Mouse (Mus musculus) MEL (cell line): ENCODE data around the gene Myo9b.

Experiments used
- CTCF ChIP-seq, 3 experiments: IDR thresholded peaks in 2 of 3; conservative IDR thresholded peaks in 1 of 3; 2 replicates each; pipeline ENCODE4 v1.5.1; 2011 to 2012; ENCODE audit warnings: low read length in 3 of 3, low read depth in 2 of 3, mild to moderate bottlenecking in 2 of 3, improper control_type of control experiment in 1 of 3, inconsistent platforms in 1 of 3, mixed read lengths in 1 of 3, moderate library complexity in 1 of 3; ENCODE audit not compliant: control insufficient read depth in 1 of 3, insufficient read depth in 1 of 3, poor library complexity in 1 of 3, severe bottlenecking in 1 of 3
- ELF1 ChIP-seq: IDR thresholded peaks from 2 replicates; pipeline ENCODE4 v1.6.1; 2014; ENCODE audit warnings: low read depth, mild to moderate bottlenecking, inconsistent platforms, low read length, improper control_type of control experiment, moderate library complexity
- EP300 ChIP-seq, 2 experiments: IDR thresholded peaks; 2 replicates each; pipeline ENCODE4 v1.6.1; 2011; ENCODE audit warnings: improper control_type of control experiment in 2 of 2, low read length in 2 of 2, low read depth in 1 of 2, mild to moderate bottlenecking in 1 of 2
- GATA1 ChIP-seq: IDR thresholded peaks from 2 replicates; pipeline ENCODE4 v1.6.1; 2011; ENCODE audit warnings: low read depth, low read length, improper control_type of control experiment
- HCFC1 ChIP-seq: IDR thresholded peaks from 2 replicates; pipeline ENCODE4 v1.6.1; 2012; ENCODE audit warnings: low read depth, mild to moderate bottlenecking, inconsistent platforms, low read length, improper control_type of control experiment, moderate library complexity
- KAT2A ChIP-seq: conservative IDR thresholded peaks from 2 replicates; pipeline ENCODE4 v1.6.1; 2012; ENCODE audit warnings: low read depth, low read length, improper control_type of control experiment, inconsistent platforms
- MAFK ChIP-seq: IDR thresholded peaks from 2 replicates; pipeline ENCODE4 v1.6.1; 2011; ENCODE audit warnings: low read depth, mild to moderate bottlenecking, low read length, improper control_type of control experiment, borderline replicate concordance
- MAZ ChIP-seq: IDR thresholded peaks from 2 replicates; pipeline ENCODE4 v1.6.1; 2012; ENCODE audit warnings: low read depth, mild to moderate bottlenecking, inconsistent platforms, low read length, improper control_type of control experiment
- MEF2A ChIP-seq: IDR thresholded peaks from 2 replicates; pipeline ENCODE4 v1.6.1; 2014; ENCODE audit warnings: low read depth, mild to moderate bottlenecking, inconsistent platforms, low read length, improper control_type of control experiment; ENCODE audit not compliant: poor library complexity, insufficient replicate concordance, severe bottlenecking; ENCODE audit errors: extremely low read depth
- POLR2AphosphoS2 ChIP-seq: IDR thresholded peaks from 2 replicates; pipeline ENCODE4 v1.6.1; 2011; ENCODE audit warnings: low read length, improper control_type of control experiment
- POLR2AphosphoS5 ChIP-seq: IDR thresholded peaks from 2 replicates; pipeline ENCODE4 v1.6.1; 2012; ENCODE audit warnings: low read depth, borderline replicate concordance, mild to moderate bottlenecking, inconsistent platforms, low read length, moderate library complexity, mixed read lengths
- TCF12 ChIP-seq: IDR thresholded peaks from 2 replicates; pipeline ENCODE4 v1.6.1; 2014; ENCODE audit warnings: low read depth, mild to moderate bottlenecking, inconsistent platforms, low read length, improper control_type of control experiment, moderate library complexity
- USF2 ChIP-seq, 2 experiments: IDR thresholded peaks; 2 replicates each; pipeline ENCODE4 v1.6.1; 2011 to 2012; ENCODE audit warnings: improper control_type of control experiment in 2 of 2, low read length in 2 of 2, borderline replicate concordance in 1 of 2, inconsistent platforms in 1 of 2, low read depth in 1 of 2, mild to moderate bottlenecking in 1 of 2; ENCODE audit not compliant: insufficient read depth in 1 of 2
- ZNF384 ChIP-seq: IDR thresholded peaks from 2 replicates; pipeline ENCODE4 v1.6.1; 2012; ENCODE audit warnings: low read depth, mild to moderate bottlenecking, inconsistent platforms, low read length, improper control_type of control experiment

DNA sequence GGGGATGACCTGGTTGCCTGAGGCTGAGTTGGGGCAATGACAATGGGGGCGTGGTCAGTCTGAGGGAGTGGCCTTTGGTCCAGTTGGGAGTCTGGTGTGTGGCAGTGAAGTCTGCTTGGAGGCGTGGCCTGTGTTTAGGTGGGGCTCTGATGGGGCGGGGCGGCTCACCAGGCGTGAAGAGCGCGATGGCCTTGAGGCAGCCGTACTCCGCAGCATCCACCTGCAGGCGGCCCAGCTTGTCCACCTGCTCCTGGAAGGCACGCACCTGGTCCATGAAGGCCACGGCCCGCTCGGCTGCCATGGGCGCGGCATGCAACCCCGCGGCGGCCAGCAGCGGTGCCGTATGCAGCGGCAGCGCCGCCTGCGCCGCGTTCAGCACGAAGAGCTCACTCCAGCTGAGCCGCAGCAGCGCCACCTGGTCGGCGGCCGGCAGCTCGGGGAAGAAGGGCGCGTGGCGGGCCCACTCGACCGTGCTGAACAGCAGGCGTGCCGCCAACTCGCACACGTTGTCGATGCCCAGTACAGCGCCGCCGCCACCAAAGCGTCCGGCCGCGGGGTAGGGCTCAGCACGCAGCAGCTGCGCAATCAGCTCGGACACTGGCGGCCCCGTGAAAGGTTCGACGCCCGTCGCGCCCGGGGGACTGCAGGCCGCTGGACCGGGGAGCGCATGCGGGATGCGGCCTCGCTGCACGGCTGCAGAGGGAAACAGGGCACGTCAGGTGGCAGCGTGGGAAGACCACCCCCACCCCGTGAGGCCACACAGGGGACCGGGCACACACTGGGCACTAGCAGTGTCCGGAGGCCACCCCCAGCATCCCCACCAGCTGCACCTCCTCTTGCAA lies 103.3 kb downstream of the Myo9b start:
- TF ChIP-seq ZNF384 (no peak), CTCF (IDR thresholded peaks at IDR 0.05 in 2 of 3, conservative IDR thresholded peaks at IDR 0.05 in 1 of 3; ENCODE audit: control insufficient read depth in 1 of 3, insufficient read depth in 1 of 3, low read depth in 2 of 3, low read length in 3 of 3, poor library complexity in 1 of 3, severe bottlenecking in 1 of 3) (no peak), GATA1 (no peak), MAZ (no peak), USF2 (IDR thresholded peaks at IDR 0.05; ENCODE audit: borderline replicate concordance in 1 of 2, insufficient read depth in 1 of 2, low read depth in 1 of 2, low read length in 2 of 2) (no peak), TCF12 (no peak), ELF1 (no peak), EP300 (IDR thresholded peaks at IDR 0.05; ENCODE audit: low read depth in 1 of 2, low read length in 2 of 2) (no peak), KAT2A (no peak), POLR2AphosphoS5 (no peak), MAFK (no peak), POLR2AphosphoS2 (no peak), MEF2A (no peak), HCFC1 (no peak)
